In the genomic region with DNA sequence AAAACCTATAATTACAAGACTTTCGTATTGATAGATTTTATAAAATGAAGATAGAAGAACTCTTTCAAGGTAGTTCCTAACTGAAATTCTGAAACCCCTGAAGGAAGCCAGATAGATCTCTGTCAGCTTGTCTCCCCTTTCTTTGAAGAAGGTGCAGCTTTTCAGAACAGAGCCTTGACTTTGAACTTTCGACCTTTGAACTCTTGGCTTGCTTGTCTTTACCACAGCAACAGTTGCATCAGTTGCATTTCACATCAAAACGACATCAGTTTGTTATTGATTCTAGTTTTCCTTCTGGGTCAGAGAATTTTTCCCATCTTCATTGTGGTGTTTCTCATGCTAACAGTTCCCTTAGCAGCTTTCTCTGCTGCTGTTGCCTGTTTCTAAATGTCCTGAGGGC, we compare ENCODE assay signal across 9 mouse cellular contexts.
"Had no signal": no experiment of that assay in that cellular context is flagged by ENCODE, and none has a peak within 500 bp of the region (broad histone marks: within the 10 kb centered on the region; RNA-seq: fewer than 3 reads in every experiment).

No protein-coding gene starts in this region.

- H3K36me3 ChIP-seq: limb, embryonic 15.5 days; liver, embryonic 13.5 days; midbrain, embryonic 12.5 days had no signal

- H3K4me3 ChIP-seq: limb, embryonic 15.5 days; liver, embryonic 13.5 days; midbrain, embryonic 12.5 days had no signal

- H3K4me1 ChIP-seq: limb, embryonic 15.5 days; liver, embryonic 13.5 days; midbrain, embryonic 12.5 days had no signal

- DNase-seq: kidney, postnatal 14 days; layer of hippocampus, adult 9-11 months; layer of hippocampus, postnatal 36 days; liver, embryonic 13.5 days; lung, adult 18-20 months; right cerebral cortex, postnatal 25 days had no signal

- H3K27ac ChIP-seq: limb, embryonic 15.5 days; liver, embryonic 13.5 days; midbrain, embryonic 12.5 days; stomach, postnatal 0 days had no signal

- H3K27me3 ChIP-seq: limb, embryonic 15.5 days; midbrain, embryonic 12.5 days had no signal
